Comparison of ENCODE assay signal across 8 mouse cellular contexts in the genomic region with DNA sequence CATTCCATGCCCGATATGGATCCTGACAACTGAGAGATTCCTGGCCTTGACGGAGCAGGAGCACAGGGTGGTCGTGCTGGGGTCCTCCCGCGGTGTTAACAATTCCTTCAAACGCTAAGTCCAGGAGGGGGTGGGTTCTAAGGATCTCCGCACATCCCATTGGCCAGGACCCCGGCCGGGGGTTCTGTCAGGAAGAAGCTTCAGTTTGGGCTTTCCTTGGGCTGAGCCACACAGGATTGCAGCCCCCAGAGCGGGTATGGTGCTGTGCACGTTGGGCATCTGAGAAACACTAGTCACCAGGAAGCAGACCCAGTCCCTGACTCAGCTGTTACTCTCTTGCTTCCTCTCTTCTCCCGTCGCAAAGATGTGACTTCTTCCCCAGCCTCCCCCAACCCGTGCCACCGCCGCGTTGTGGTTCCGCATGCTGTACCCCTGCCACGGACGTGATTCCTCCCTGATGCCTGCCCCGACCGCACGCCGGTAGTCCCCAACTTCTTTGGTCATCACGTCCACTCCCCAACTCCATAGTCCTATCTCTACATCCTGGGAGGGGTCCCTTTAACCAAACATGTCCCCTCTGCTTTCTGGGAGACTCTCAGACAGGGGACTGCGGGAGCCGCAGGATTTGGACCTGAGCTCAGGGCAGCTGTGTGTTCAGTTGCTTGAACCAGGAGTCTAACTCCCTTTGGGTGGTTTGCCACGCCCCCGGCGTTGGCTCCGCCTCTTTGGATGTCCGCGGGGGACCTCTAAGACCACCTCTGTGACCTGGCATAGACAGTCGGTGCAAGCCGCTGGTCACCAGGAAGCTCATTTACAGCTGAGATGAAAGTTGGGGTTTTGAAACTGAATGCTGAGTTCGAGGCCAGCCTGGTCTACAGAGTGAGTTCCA. TPM values are rescaled to one million over a fixed set of nuclear protein-coding genes. Genes with fewer than 3 reads are reported as not detected.
A peak's percentile ranks its signal among the peaks of the same experiment; 100 is the strongest.
DNase-seq lines count a peak whose midpoint lies in the region; ATAC-seq and TF ChIP-seq lines count a peak whose summit lies in the region.

No protein-coding gene starts in this region.

- peak overlapping the region; percentile 24 for H3K4me3 ChIP-seq in lung, embryonic 14.5 days (ENCODE audit: low read depth, low read length)
- peak overlapping the region; percentile 66 for H3K4me3 ChIP-seq in cerebellum, adult 2 months (replicated peaks; ENCODE audit: insufficient read depth, low read depth, low read length)
- peak overlapping the region; percentile 47 for H3K4me3 ChIP-seq in forebrain, postnatal 0 days (ENCODE audit: low read depth, low read length)
- peak overlapping the region; percentile 22; the same call in 1 of the 2 replicates for H3K4me3 ChIP-seq in limb, embryonic 11.5 days (ENCODE audit: low read depth, low read length)
- H3K4me3 ChIP-seq in neural tube, embryonic 13.5 days: peak overlapping the region; percentile 47

- H3K9ac ChIP-seq in lung, embryonic 14.5 days: no peak overlapping the region; the same call in 1 of the 2 replicates
- peak overlapping the region; percentile 83 for H3K9ac ChIP-seq in forebrain, postnatal 0 days
- H3K9ac ChIP-seq in limb, embryonic 11.5 days (ENCODE audit: low read length): no peak overlapping the region; the same call in 1 of the 2 replicates
- H3K9ac ChIP-seq in neural tube, embryonic 13.5 days: peak overlapping the region; percentile 78

- no peak for TF ChIP-seq POLR2A in cerebellum, adult 2 months (IDR thresholded peaks at IDR 0.05; ENCODE audit: borderline replicate concordance, insufficient read depth, low read length)

- H3K36me3 ChIP-seq in lung, embryonic 14.5 days (ENCODE audit: insufficient read depth): no peaks in the 10 kb centered on the region
- no peaks in the 10 kb centered on the region for H3K36me3 ChIP-seq in forebrain, postnatal 0 days (ENCODE audit: insufficient read depth)
- H3K36me3 ChIP-seq in limb, embryonic 11.5 days (ENCODE audit: control insufficient read depth, insufficient read depth, low read length): no peaks in the 10 kb centered on the region
- no peaks in the 10 kb centered on the region for H3K36me3 ChIP-seq in neural tube, embryonic 13.5 days

- no peak for ATAC-seq in lung, embryonic 14.5 days (ENCODE audit: insufficient read depth)
- ATAC-seq in forebrain, postnatal 0 days: no peak
- ATAC-seq in limb, embryonic 11.5 days (ENCODE audit: insufficient number of reproducible peaks, low FRiP score, low TSS enrichment, low read depth): no peak
- ATAC-seq in neural tube, embryonic 13.5 days (ENCODE audit: low read depth): no peak

- 0 out of 2 replicates have a peak, but pooled peaks cover 2% of the 10 kb centered on the region for H3K4me1 ChIP-seq in lung, embryonic 14.5 days (ENCODE audit: insufficient read depth)
- H3K4me1 ChIP-seq in cerebellum, adult 2 months (ENCODE audit: control insufficient read depth, insufficient read depth, low read length): peaks cover 4% of the 10 kb centered on the region
- H3K4me1 ChIP-seq in forebrain, postnatal 0 days (ENCODE audit: insufficient read depth): peaks cover 20% of the 10 kb centered on the region
- 0 out of 2 replicates have a peak, but pooled peaks cover 7% of the 10 kb centered on the region for H3K4me1 ChIP-seq in limb, embryonic 11.5 days (ENCODE audit: control insufficient read depth, insufficient read depth, low read length)
- peaks cover 41% of the 10 kb centered on the region for H3K4me1 ChIP-seq in neural tube, embryonic 13.5 days (replicated peaks)

- no peaks in the 10 kb centered on the region for H3K9me3 ChIP-seq in lung, embryonic 14.5 days (ENCODE audit: low read depth, low read length)
- no peaks in the 10 kb centered on the region for H3K9me3 ChIP-seq in forebrain, postnatal 0 days (ENCODE audit: low read length)
- no peaks in the 10 kb centered on the region for H3K9me3 ChIP-seq in limb, embryonic 11.5 days (ENCODE audit: control insufficient read depth, low read length)
- H3K9me3 ChIP-seq in neural tube, embryonic 13.5 days: no peaks in the 10 kb centered on the region

- no peak for DNase-seq in lung, embryonic 14.5 days
- DNase-seq in lung, postnatal 36 days: no peak
- peak; percentile 36 to 45 for DNase-seq in cerebellum, adult 2 months
- DNase-seq in forebrain, postnatal 0 days: peak; percentile 62
- peak; percentile 47 for DNase-seq in limb, embryonic 11.5 days (ENCODE audit: low spot score)
- no peak for DNase-seq in spleen, adult 12 weeks (ENCODE audit: low spot score)
- DNase-seq in lung, postnatal 14 days: no peak

- WGBS in lung, embryonic 14.5 days: 6% methylated on average over 36 of the region's 36 CpGs
- 12% methylated on average over 36 of the region's 36 CpGs for WGBS in cerebellum, adult 2 months
- 4% methylated on average over 36 of the region's 36 CpGs for WGBS in forebrain, postnatal 0 days
- 5% methylated on average over 36 of the region's 36 CpGs for WGBS in limb, embryonic 11.5 days
- WGBS in neural tube, embryonic 13.5 days: 5% methylated on average over 32 of the region's 36 CpGs

- TF ChIP-seq CTCF in lung, embryonic 14.5 days (IDR thresholded peaks at IDR 0.05; ENCODE audit: low read depth): no peak
- no peak for TF ChIP-seq CTCF in cerebellum, adult 2 months (IDR thresholded peaks at IDR 0.05; ENCODE audit: borderline replicate concordance, insufficient read depth, low read depth, low read length)
- TF ChIP-seq CTCF in forebrain, postnatal 0 days (IDR thresholded peaks at IDR 0.05; ENCODE audit: low read depth): no peak

- peaks cover 41% of the 10 kb centered on the region for H3K27me3 ChIP-seq in lung, embryonic 14.5 days (ENCODE audit: insufficient read depth, low read length)
- no peaks in the 10 kb centered on the region for H3K27me3 ChIP-seq in cerebellum, adult 2 months (ENCODE audit: control insufficient read depth, insufficient read depth, low read length)
- H3K27me3 ChIP-seq in forebrain, postnatal 0 days (ENCODE audit: insufficient read depth, low read length): no peaks in the 10 kb centered on the region
- peaks cover 37% of the 10 kb centered on the region for H3K27me3 ChIP-seq in limb, embryonic 11.5 days (ENCODE audit: control insufficient read depth, insufficient read depth, low read length)
- peaks cover 21% of the 10 kb centered on the region for H3K27me3 ChIP-seq in neural tube, embryonic 13.5 days

- no peak overlapping the region for H3K27ac ChIP-seq in lung, embryonic 14.5 days (ENCODE audit: low read depth)
- H3K27ac ChIP-seq in cerebellum, adult 2 months (ENCODE audit: insufficient read depth, low read length): peak overlapping the region; percentile 96
- peak overlapping the region; percentile 96; the same call in 1 of the 2 replicates for H3K27ac ChIP-seq in forebrain, postnatal 0 days (ENCODE audit: low read depth, low read length)
- H3K27ac ChIP-seq in limb, embryonic 11.5 days (replicated peaks; ENCODE audit: low read depth, low read length): no peak overlapping the region
- H3K27ac ChIP-seq in neural tube, embryonic 13.5 days (replicated peaks): peak overlapping the region; percentile 97

- H3K4me2 ChIP-seq in lung, embryonic 14.5 days: peak overlapping the region; percentile 57
- H3K4me2 ChIP-seq in forebrain, postnatal 0 days (ENCODE audit: low read depth): peak overlapping the region; percentile 97
- peak overlapping the region; percentile 39 for H3K4me2 ChIP-seq in limb, embryonic 11.5 days (ENCODE audit: low read depth, severe bottlenecking)
- peak overlapping the region; percentile 74 for H3K4me2 ChIP-seq in neural tube, embryonic 13.5 days

RNA-seq across cellular contexts. Expression of gene Pigz, which starts 1.7 kb away (rescaled TPM):
- polyA plus RNA-seq in lung, embryonic 14.5 days (2014; fragmentation: Nextera tagmentation; extraction: Ambion mirVana): 0.42 and 0.43 TPM in 2 replicates
- 33.1 and 34.2 TPM in 2 replicates for polyA plus RNA-seq in cerebellum, adult 2 months (2012; rRNA removed)
- 1.4 and 4.1 TPM in 2 replicates for total RNA-seq in forebrain, postnatal 0 days (2014; rRNA removed)
- polyA plus RNA-seq in forebrain, postnatal 0 days (2015; fragmentation: Nextera tagmentation; extraction: Ambion mirVana): 2.9 TPM in 2 replicates
- polyA plus RNA-seq in limb, embryonic 11.5 days (2014; fragmentation: Nextera tagmentation; extraction: Ambion mirVana): 0.25 and 0.67 TPM in 2 replicates
- polyA plus RNA-seq in neural tube, embryonic 13.5 days (2015; fragmentation: Nextera tagmentation; extraction: Ambion mirVana): 2.0 and 4.3 TPM in 2 replicates

RNA-seq across cellular contexts. Expression of gene 0610012G03Rik, which starts 13.0 kb away (rescaled TPM):
- polyA plus RNA-seq in lung, embryonic 14.5 days (2014; fragmentation: Nextera tagmentation; extraction: Ambion mirVana): 80.1 and 80.5 TPM in 2 replicates
- polyA plus RNA-seq in cerebellum, adult 2 months (2012; rRNA removed): 66.2 and 70.7 TPM in 2 replicates
- 81.0 and 95.7 TPM in 2 replicates for total RNA-seq in forebrain, postnatal 0 days (2014; rRNA removed)
- polyA plus RNA-seq in forebrain, postnatal 0 days (2015; fragmentation: Nextera tagmentation; extraction: Ambion mirVana): 151 and 177 TPM in 2 replicates
- polyA plus RNA-seq in limb, embryonic 11.5 days (2014; fragmentation: Nextera tagmentation; extraction: Ambion mirVana): 81.6 and 88.9 TPM in 2 replicates
- 93.1 and 99.5 TPM in 2 replicates for polyA plus RNA-seq in neural tube, embryonic 13.5 days (2015; fragmentation: Nextera tagmentation; extraction: Ambion mirVana)

RNA-seq across cellular contexts. Expression of gene Ncbp2, which starts 13.0 kb away (rescaled TPM):
- polyA plus RNA-seq in lung, embryonic 14.5 days (2014; fragmentation: Nextera tagmentation; extraction: Ambion mirVana): 115 and 117 TPM in 2 replicates
- polyA plus RNA-seq in cerebellum, adult 2 months (2012; rRNA removed): 74.0 and 86.5 TPM in 2 replicates
- 29.9 and 39.3 TPM in 2 replicates for total RNA-seq in forebrain, postnatal 0 days (2014; rRNA removed)
- polyA plus RNA-seq in forebrain, postnatal 0 days (2015; fragmentation: Nextera tagmentation; extraction: Ambion mirVana): 66.3 and 67.1 TPM in 2 replicates
- 160 and 161 TPM in 2 replicates for polyA plus RNA-seq in limb, embryonic 11.5 days (2014; fragmentation: Nextera tagmentation; extraction: Ambion mirVana)
- 106 and 120 TPM in 2 replicates for polyA plus RNA-seq in neural tube, embryonic 13.5 days (2015; fragmentation: Nextera tagmentation; extraction: Ambion mirVana)

RNA-seq across cellular contexts. Expression of gene Meltf, which starts 56.7 kb away (rescaled TPM):
- 0.08 TPM in 1 of 2 replicates, not detected in the other for polyA plus RNA-seq in lung, embryonic 14.5 days (2014; fragmentation: Nextera tagmentation; extraction: Ambion mirVana)
- polyA plus RNA-seq in cerebellum, adult 2 months (2012; rRNA removed): 0.75 and 1.1 TPM in 2 replicates
- total RNA-seq in forebrain, postnatal 0 days (2014; rRNA removed): 0.54 and 0.67 TPM in 2 replicates
- 0.23 and 0.36 TPM in 2 replicates for polyA plus RNA-seq in forebrain, postnatal 0 days (2015; fragmentation: Nextera tagmentation; extraction: Ambion mirVana)
- 0.17 and 0.23 TPM in 2 replicates for polyA plus RNA-seq in limb, embryonic 11.5 days (2014; fragmentation: Nextera tagmentation; extraction: Ambion mirVana)
- 0.32 TPM in 2 replicates for polyA plus RNA-seq in neural tube, embryonic 13.5 days (2015; fragmentation: Nextera tagmentation; extraction: Ambion mirVana)

Comparison
In these comparisons a context has a peak if more than half of its experiments do, and no peak if none do; other contexts are left out.
1. DNase-seq: peak in cerebellum, adult 2 months (2 of 2), forebrain, postnatal 0 days (single experiment) and limb, embryonic 11.5 days (single experiment); none in lung, embryonic 14.5 days (single experiment), lung, postnatal 36 days (single experiment), spleen, adult 12 weeks (single experiment) and lung, postnatal 14 days (single experiment).
2. H3K27ac ChIP-seq: peak in cerebellum, adult 2 months (single experiment), forebrain, postnatal 0 days (single experiment) and neural tube, embryonic 13.5 days (single experiment); none in lung, embryonic 14.5 days (single experiment) and limb, embryonic 11.5 days (single experiment).
3. H3K4me2 ChIP-seq: peak in every context shown above with its lines; median percentile 97 in forebrain, postnatal 0 days; 74 in neural tube, embryonic 13.5 days; 57 in lung, embryonic 14.5 days; 39 in limb, embryonic 11.5 days.
4. H3K9ac ChIP-seq: peak in forebrain, postnatal 0 days (single experiment) and neural tube, embryonic 13.5 days (single experiment); none in lung, embryonic 14.5 days (single experiment) and limb, embryonic 11.5 days (single experiment).
5. Peak in every context shown above with its lines, with median percentiles within 50 percentile points of each other: H3K4me3 ChIP-seq.